Comparison of ENCODE assay signal across 9 mouse cellular contexts in the genomic region with DNA sequence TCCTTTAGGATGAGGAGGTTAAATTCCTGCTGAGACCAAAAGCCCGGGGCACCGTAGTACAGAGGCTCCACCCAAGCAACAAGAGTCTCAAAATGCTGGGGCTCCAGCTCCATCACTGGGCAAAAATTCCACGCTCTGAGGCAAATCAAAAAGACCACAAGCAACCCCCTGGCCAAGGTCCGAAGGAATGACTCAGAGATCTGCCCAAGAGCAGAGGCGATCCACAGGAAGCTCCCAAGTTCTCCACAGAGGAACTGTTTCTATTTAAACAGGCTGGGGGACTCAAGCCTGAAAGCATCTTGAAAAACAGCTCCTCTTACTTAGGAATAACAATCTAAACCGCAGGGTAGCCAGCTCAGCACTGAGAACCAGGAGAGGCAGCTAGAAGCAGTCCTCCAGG. TPM values are rescaled to one million over a fixed set of nuclear protein-coding genes. Genes with fewer than 3 reads are reported as not detected.
DNase-seq lines count a peak whose midpoint lies in the region; ATAC-seq and TF ChIP-seq lines count a peak whose summit lies in the region.
"Had no signal": no experiment of that assay in that cellular context is flagged by ENCODE, and none has a peak within 500 bp of the region (broad histone marks: within the 10 kb centered on the region; RNA-seq: fewer than 3 reads in every experiment).

No protein-coding gene starts in this region.

- no peaks in the 10 kb centered on the region for H3K27me3 ChIP-seq in hindbrain, embryonic 10.5 days (ENCODE audit: insufficient read depth, poor library complexity, severe bottlenecking)
- no peaks in the 10 kb centered on the region for H3K27me3 ChIP-seq in hindbrain, embryonic 16.5 days (replicated peaks; ENCODE audit: control insufficient read depth, insufficient read depth, low read length)
- H3K27me3 ChIP-seq in ES-Bruce4 (ENCODE audit: control insufficient read depth, insufficient read depth, low read length, poor library complexity, severe bottlenecking): no peaks in the 10 kb centered on the region
- no peaks in the 10 kb centered on the region for H3K27me3 ChIP-seq in intestine, embryonic 16.5 days (replicated peaks; ENCODE audit: control insufficient read depth, insufficient read depth, low read length)
- H3K27me3 ChIP-seq: stomach, embryonic 15.5 days had no signal

- no peaks in the 10 kb centered on the region for H3K9me3 ChIP-seq in hindbrain, embryonic 10.5 days
- H3K9me3 ChIP-seq in hindbrain, embryonic 16.5 days (ENCODE audit: control insufficient read depth, low read length): no peaks in the 10 kb centered on the region
- H3K9me3 ChIP-seq in ES-Bruce4 (replicated peaks; ENCODE audit: control insufficient read depth, insufficient read depth, low read length, poor library complexity, severe bottlenecking): no peaks in the 10 kb centered on the region
- H3K9me3 ChIP-seq in intestine, embryonic 16.5 days (ENCODE audit: control insufficient read depth, low read length): no peaks in the 10 kb centered on the region
- H3K9me3 ChIP-seq: stomach, embryonic 15.5 days had no signal

- H3K27ac ChIP-seq in hindbrain, embryonic 10.5 days: 0 out of 2 replicates have a peak overlapping the region, but pooled peaks have one; percentile 9
- no peak overlapping the region for H3K27ac ChIP-seq in hindbrain, embryonic 16.5 days (ENCODE audit: low read depth, low read length)
- H3K27ac ChIP-seq in ES-Bruce4 (ENCODE audit: insufficient read depth, low read length): peak overlapping the region; percentile 60
- peak overlapping the region; percentile 70 for H3K27ac ChIP-seq in gastrocnemius, adult 2 months
- H3K27ac ChIP-seq in intestine, embryonic 16.5 days (ENCODE audit: low read length): peak overlapping the region; percentile 40; the same call in 1 of the 2 replicates
- H3K27ac ChIP-seq: stomach, embryonic 15.5 days had no signal

- no peak for TF ChIP-seq CTCF in ES-Bruce4 (IDR thresholded peaks at IDR 0.05; ENCODE audit: low read depth, low read length)
- no peak for TF ChIP-seq CTCF in gastrocnemius, adult 2 months (IDR thresholded peaks at IDR 0.05)

- 23% methylated on average over 6 of the region's 6 CpGs for WGBS in hindbrain, embryonic 10.5 days
- 33% methylated on average over 6 of the region's 6 CpGs for WGBS in hindbrain, embryonic 16.5 days
- 35% methylated on average over 6 of the region's 6 CpGs for WGBS in intestine, embryonic 16.5 days

- no peaks in the 10 kb centered on the region for H3K36me3 ChIP-seq in hindbrain, embryonic 10.5 days
- no peaks in the 10 kb centered on the region for H3K36me3 ChIP-seq in hindbrain, embryonic 16.5 days (ENCODE audit: control insufficient read depth, insufficient read depth, low read length)
- no peaks in the 10 kb centered on the region for H3K36me3 ChIP-seq in ES-Bruce4 (ENCODE audit: control insufficient read depth, insufficient read depth, low read length, poor library complexity, severe bottlenecking)
- no peaks in the 10 kb centered on the region for H3K36me3 ChIP-seq in intestine, embryonic 16.5 days (ENCODE audit: control insufficient read depth, insufficient read depth, low read length)
- H3K36me3 ChIP-seq: stomach, embryonic 15.5 days had no signal

- no peak overlapping the region for H3K4me2 ChIP-seq in hindbrain, embryonic 16.5 days (ENCODE audit: low read length)
- H3K4me2 ChIP-seq in intestine, embryonic 16.5 days (ENCODE audit: low read depth, low read length): no peak overlapping the region
- H3K4me2 ChIP-seq: stomach, embryonic 15.5 days had no signal

- peak; percentile 18 for DNase-seq in hindbrain, embryonic 10.5 days (ENCODE audit: low spot score)
- peak; percentile 57 for DNase-seq in gastrocnemius, adult 2 months
- no peak for DNase-seq in cerebellum, postnatal 36 days
- DNase-seq in thymus, postnatal 14 days: no peak
- DNase-seq in cerebellum, postnatal 10 days: no peak

- no peak for TF ChIP-seq EP300 in ES-Bruce4 (IDR thresholded peaks at IDR 0.05; ENCODE audit: insufficient read depth, low read depth, low read length)

- no peak overlapping the region for H3K4me3 ChIP-seq in hindbrain, embryonic 10.5 days
- no peak overlapping the region for H3K4me3 ChIP-seq in hindbrain, embryonic 16.5 days (ENCODE audit: low read length)
- no peak overlapping the region for H3K4me3 ChIP-seq in ES-Bruce4 (ENCODE audit: low read depth, low read length)
- H3K4me3 ChIP-seq in gastrocnemius, adult 2 months: peak overlapping the region; percentile 48
- H3K4me3 ChIP-seq in intestine, embryonic 16.5 days (ENCODE audit: low read length): no peak overlapping the region
- H3K4me3 ChIP-seq: stomach, embryonic 15.5 days had no signal

- TF ChIP-seq POLR2A in ES-Bruce4 (IDR thresholded peaks at IDR 0.05; ENCODE audit: insufficient read depth, low read length): no peak

- ATAC-seq in hindbrain, embryonic 16.5 days: no peak
- ATAC-seq in intestine, embryonic 16.5 days: no peak

- no peak overlapping the region for H3K9ac ChIP-seq in hindbrain, embryonic 16.5 days (ENCODE audit: low read depth, low read length)
- no peak overlapping the region for H3K9ac ChIP-seq in ES-Bruce4 (ENCODE audit: low read depth, poor library complexity, severe bottlenecking)
- H3K9ac ChIP-seq in intestine, embryonic 16.5 days (ENCODE audit: low read depth, low read length): 0 out of 2 replicates have a peak overlapping the region, but pooled peaks have one; percentile 2
- H3K9ac ChIP-seq: stomach, embryonic 15.5 days had no signal

- H3K4me1 ChIP-seq in hindbrain, embryonic 10.5 days (replicated peaks): peaks cover 19% of the 10 kb centered on the region; the same call in 1 of the 2 replicates
- no peaks in the 10 kb centered on the region for H3K4me1 ChIP-seq in hindbrain, embryonic 16.5 days (ENCODE audit: control insufficient read depth, insufficient read depth, low read depth, low read length)
- H3K4me1 ChIP-seq in ES-Bruce4 (ENCODE audit: control insufficient read depth, insufficient read depth, low read length): peaks cover 3% of the 10 kb centered on the region
- peaks cover 13% of the 10 kb centered on the region for H3K4me1 ChIP-seq in intestine, embryonic 16.5 days (ENCODE audit: control insufficient read depth, insufficient read depth, low read length)

- intact Hi-C loops in gastrocnemius, adult 2 months (cut with DNase I): no loop called here

RNA-seq across cellular contexts. Expression of a gene that starts 53.3 kb away (rescaled TPM):
- polyA plus RNA-seq in hindbrain, embryonic 10.5 days (2016; fragmentation: Nextera tagmentation; extraction: Ambion mirVana): 25.4 and 31.3 TPM in 2 replicates
- 24.1 and 28.2 TPM in 2 replicates for polyA plus RNA-seq in hindbrain, embryonic 16.5 days (2015; fragmentation: Nextera tagmentation; extraction: Ambion mirVana)
- 18.4 and 21.9 TPM in 2 replicates for polyA plus RNA-seq in ES-Bruce4 (2011; ENCODE audit: insufficient read depth, insufficient read length, low read depth, missing spikeins)
- total RNA-seq in gastrocnemius, adult 2 months (2021): 10 to 100 TPM; 18.8 to 28.1 TPM
- 13.7 and 16.5 TPM in 2 replicates for polyA plus RNA-seq in intestine, embryonic 16.5 days (2015; fragmentation: Nextera tagmentation; extraction: Ambion mirVana)

Comparison
In these comparisons a context has a peak if more than half of its experiments do, and no peak if none do; other contexts are left out.
1. DNase-seq: peak in hindbrain, embryonic 10.5 days (single experiment) and gastrocnemius, adult 2 months (single experiment); none in cerebellum, postnatal 36 days (0 of 2), thymus, postnatal 14 days (single experiment) and cerebellum, postnatal 10 days (0 of 2).